Mouse (Mus musculus) lung, adult 2 months (tissue): ENCODE results near the gene Xkrx. TPM values are rescaled to one million over a fixed set of nuclear protein-coding genes. Genes with fewer than 3 reads are reported as not detected.

Source experiments
- DNase-seq: peaks from one replicate; pipeline ENCODE4 v3.0.0; 2022
- H3K4me1 ChIP-seq: fragments of 200-500 bp; 2 replicates; pipeline ENCODE4 v1.6.1; 2011; ENCODE audit warnings: low read length; ENCODE audit not compliant: control insufficient read depth, insufficient read depth
- H3K4me3 ChIP-seq: fragments of 200-500 bp; replicated peaks from 2 replicates; pipeline ENCODE3; 2011; ENCODE audit warnings: low read depth, mild to moderate bottlenecking, control low read depth, low read length; ENCODE audit errors: extremely low read depth
- CTCF ChIP-seq: fragments of 200-500 bp; IDR thresholded peaks from 2 replicates; pipeline ENCODE4 v1.5.1; 2011; ENCODE audit warnings: mild to moderate bottlenecking, low read length, control low read depth; ENCODE audit not compliant: insufficient read depth
- POLR2A ChIP-seq: fragments of 200-500 bp; IDR thresholded peaks from 2 replicates; pipeline ENCODE4 v1.6.1; 2011; ENCODE audit warnings: low read depth, mild to moderate bottlenecking, control low read depth, low read length, borderline replicate concordance; ENCODE audit errors: extremely low read depth
- WGBS: fragments of 180-500 bp; shearing (Covaris S2); methylation state at CpG from one replicate; pipeline ENCODE4 v1.1.7; 2018; 5-methylcytosine and 5-hydroxymethylcytosine counted together
- polyA plus RNA-seq: library from polyadenylated mRNA; depleted of rRNA; stranded (reverse); fragments of >200 nt; gene quantifications from 2 replicates; pipeline ENCODE4 v1.2.3, GENCODE M21; 2012; rRNA removed

The Xkrx gene
- polyA plus RNA-seq, 1 experiment = 4.6 TPM

DNA sequence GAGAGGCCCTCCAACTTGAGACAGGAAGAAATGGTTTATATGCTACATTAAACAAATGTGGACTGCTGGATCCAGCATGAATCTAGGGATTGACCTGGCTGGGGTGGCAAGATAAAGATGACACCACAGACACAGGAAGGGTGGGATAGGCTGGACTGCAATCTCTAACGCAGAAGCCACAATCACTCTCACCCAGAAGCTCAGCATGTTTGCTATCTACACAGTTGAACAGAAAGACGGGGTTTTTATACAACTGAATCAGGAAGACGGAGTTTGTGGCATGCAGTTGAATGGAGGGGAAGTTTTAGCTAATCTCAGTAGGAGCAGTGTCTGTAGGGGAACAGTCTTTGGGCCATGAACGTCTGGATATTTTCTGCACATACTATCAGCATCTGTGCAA lies 19.9 kb downstream of the Xkrx start:
- WGBS = 58% methylated on average over 4 of the region's 4 CpGs

DNA sequence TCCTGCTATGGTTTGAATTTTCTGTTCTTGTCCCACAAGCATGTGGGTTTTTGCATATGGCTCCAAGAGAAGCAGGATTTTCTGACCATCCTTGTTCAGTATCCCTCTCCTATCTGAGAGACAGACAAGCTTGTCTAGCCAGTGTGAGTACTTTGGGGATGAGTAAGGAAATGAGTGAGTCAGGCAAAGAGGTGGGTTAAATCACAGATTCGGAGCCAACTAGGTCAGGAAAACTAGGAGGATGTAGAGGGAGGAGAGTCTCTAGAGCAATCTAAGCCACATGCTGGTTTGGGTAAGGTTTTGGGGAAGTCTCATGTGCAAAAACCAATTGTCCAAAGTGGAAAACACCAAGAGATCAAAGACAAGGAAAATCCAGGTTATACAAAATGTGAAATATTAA lies 20.3 kb downstream of the Xkrx start:
- TF ChIP-seq CTCF (no peak), POLR2A (no peak)
- DNase-seq = no peak
- no peak overlapping the region for H3K4me3 ChIP-seq
- no peaks in the 10 kb centered on the region for H3K4me1 ChIP-seq
- 62% methylated on average over 1 of the region's 1 CpGs for WGBS

More for the DNA sequence above, 19.9 kb downstream of the Xkrx start:
- no peaks in the 10 kb centered on the region for H3K4me1 ChIP-seq
- TF ChIP-seq POLR2A (no peak), CTCF (no peak)
- DNase-seq = no peak
- H3K4me3 ChIP-seq = no peak overlapping the region

DNA sequence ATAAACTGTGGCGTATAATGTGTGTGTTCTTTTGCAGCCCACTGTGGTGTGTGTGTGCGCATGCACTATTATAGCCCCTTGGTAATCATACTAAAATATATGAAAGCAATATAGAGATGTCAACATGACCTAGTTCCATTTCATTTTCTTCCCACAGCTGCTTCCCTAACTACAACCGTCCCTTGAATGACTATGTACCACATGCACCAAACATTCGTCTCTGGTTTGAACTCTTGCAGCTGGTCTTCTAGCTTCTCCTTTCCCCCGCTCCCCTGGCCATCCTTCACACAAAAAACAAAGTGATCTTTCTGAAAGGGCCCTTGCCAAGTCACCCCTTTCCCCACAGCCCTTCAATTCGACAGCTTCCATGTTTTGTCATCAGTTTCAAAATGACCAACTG lies 21.9 kb downstream of the Xkrx start:
- WGBS = 76% methylated on average over 6 of the region's 6 CpGs
- DNase-seq = no peak
- Histone ChIP-seq H3K4me1 (no peaks in the 10 kb centered on the region), H3K4me3 (no peak overlapping the region)
- TF ChIP-seq POLR2A (no peak), CTCF (no peak)

DNA sequence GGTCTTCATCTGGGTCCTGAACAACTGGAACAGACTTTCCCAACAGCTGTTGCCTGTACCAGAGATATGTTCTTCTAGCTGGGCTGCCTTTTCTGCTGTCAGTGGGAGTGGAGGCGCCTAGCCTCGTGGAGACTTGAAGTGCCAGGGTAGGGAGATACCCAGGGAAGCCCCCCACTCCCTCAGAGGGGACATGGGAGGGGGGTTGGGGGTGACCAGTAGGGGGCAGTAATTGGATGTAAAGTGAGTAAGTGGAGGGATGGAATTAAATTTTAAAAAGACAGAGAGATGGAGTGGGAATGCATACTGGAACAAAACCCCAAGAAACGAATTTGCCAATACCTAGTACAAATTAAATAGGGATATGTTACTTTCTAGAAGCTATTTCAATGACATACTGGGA lies 28.1 kb downstream of the Xkrx start:
- H3K4me1 ChIP-seq = no peaks in the 10 kb centered on the region
- no peak overlapping the region for H3K4me3 ChIP-seq
- no peak for TF ChIP-seq CTCF
- no peak for TF ChIP-seq POLR2A
- no peak for DNase-seq
- 60% methylated on average over 3 of the region's 3 CpGs for WGBS

DNA sequence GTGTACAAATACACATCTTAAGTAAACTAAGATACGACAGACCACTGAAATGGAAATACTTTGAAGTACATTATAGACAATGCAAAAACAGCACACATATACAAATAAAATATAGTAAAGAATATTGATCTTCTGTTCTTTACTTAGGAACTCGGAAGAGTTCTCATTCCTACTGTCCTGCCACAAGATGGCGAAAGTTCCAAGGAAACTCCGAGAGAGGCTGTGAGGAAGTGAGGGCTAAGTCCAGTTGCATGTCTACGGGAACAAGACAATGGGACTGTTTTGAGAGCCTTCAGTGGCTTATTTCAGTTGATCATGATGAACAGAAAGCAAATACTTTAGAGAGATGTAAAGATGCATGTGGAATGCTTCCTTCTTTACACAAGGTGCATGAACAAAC lies 29.6 kb downstream of the Xkrx start:
- WGBS = 41% methylated on average over 5 of the region's 5 CpGs
- TF ChIP-seq CTCF (peak; percentile 14; the same call in 1 of the 2 replicates), POLR2A (no peak)
- H3K4me3 ChIP-seq = no peak overlapping the region
- no peak for DNase-seq
- no peaks in the 10 kb centered on the region for H3K4me1 ChIP-seq

DNA sequence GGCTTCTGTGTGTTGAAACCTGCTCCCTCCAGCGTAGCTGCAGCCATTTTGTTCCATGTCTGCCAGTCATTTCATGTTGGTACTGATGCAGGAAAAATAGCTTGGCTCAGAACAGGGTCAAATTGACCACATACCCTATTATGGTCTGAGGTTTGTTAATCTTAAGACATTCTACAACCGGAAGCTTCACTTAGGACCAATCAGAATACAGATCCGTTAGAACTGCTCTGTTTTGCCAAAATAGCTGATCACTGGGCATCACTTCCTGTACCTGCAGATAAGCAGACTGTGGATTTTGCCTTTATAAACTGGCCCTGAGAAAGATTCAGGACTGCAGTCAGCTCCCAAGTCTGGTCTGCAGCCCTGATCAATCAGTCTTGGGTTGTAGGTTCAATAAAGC lies 33.3 kb downstream of the Xkrx start:
- no peak overlapping the region for H3K4me3 ChIP-seq
- TF ChIP-seq POLR2A = no peak
- TF ChIP-seq CTCF = no peak
- DNase-seq = no peak
- no peaks in the 10 kb centered on the region for H3K4me1 ChIP-seq
- WGBS = 66% methylated on average over 3 of the region's 3 CpGs

DNA sequence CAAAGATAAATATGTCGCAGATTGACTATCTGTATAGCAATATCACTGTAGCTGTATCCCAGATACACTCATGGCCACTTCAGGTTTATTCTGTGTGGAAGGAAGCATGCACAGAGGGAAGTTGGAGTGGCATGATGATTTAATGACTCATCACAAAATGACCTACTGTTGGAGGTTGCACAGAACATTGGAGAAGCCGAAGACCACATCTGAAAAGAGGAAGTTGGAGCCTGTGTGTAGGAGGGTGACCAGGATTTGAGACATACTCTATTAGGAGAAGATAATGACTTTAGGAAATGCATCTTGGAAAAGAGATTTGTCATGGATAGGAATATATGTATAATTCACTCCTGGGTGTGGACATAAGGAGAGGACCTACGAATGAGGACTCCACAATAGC lies 45.5 kb downstream of the Xkrx start:
- Histone ChIP-seq H3K4me1 (no peaks in the 10 kb centered on the region), H3K4me3 (no peak overlapping the region)
- no peak for DNase-seq
- no peak for TF ChIP-seq CTCF
- TF ChIP-seq POLR2A = no peak
- WGBS = 48% methylated on average over 3 of the region's 3 CpGs

DNA sequence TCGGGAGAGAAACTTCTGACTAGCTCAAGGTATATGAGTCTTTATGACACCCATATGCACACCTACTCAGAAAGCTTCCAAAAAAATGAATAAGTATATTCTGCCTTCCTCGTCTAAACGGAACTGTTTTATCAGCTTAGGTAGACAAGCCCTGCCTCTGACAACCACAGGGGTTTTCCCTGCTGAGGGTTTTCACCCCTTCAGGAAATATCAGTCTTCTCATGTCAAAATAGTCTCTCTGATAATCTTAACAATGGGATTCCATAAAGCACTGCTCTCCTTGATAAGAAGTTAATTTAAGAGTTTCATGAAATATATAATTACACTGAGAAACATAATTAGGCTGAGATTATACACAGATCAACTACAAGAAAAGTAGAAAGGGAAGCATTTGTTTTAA lies 50.1 kb downstream of the Xkrx start:
- Histone ChIP-seq H3K4me3 (no peak overlapping the region), H3K4me1 (no peaks in the 10 kb centered on the region)
- TF ChIP-seq CTCF (no peak), POLR2A (no peak)
- DNase-seq = no peak
- 63% methylated on average over 3 of the region's 3 CpGs for WGBS

DNA sequence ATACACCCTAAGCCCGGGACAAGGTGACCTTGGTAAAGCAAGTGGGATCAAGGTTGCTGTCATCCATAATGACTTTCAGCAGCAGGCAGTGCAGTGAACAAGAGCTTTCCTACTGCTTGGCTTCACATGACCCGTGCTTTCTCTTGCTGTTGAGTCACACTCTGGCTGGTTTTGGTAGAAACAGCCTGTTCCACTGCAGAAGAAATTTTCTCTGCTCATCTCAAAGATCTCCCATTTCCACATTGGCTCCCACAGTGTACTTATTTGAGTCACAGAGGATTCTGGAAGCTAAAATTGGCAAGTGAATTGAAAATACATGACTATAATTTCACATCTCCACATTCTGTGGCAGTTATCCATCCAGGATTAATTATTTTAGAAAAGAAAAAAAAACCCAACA lies 59.2 kb downstream of the Xkrx start:
- DNase-seq = no peak
- no peaks in the 10 kb centered on the region for H3K4me1 ChIP-seq
- 73% methylated on average over 2 of the region's 2 CpGs for WGBS

More for the DNA sequence above, 59.2 kb downstream of the Xkrx start:
- H3K4me3 ChIP-seq = no peak overlapping the region
- TF ChIP-seq CTCF (no peak), POLR2A (no peak)

Other genes starting within 250 kb of the Xkrx start
- gene Sytl4, start 180.3 kb downstream of the Xkrx start, polyA plus RNA-seq = 0.81 and 1.8 TPM in 2 replicates
- gene Cstf2, start 102.9 kb downstream of the Xkrx start, polyA plus RNA-seq = 10.2 and 12.3 TPM in 2 replicates
- gene Arl13a, start 25.4 kb upstream of the Xkrx start, polyA plus RNA-seq = not detected in 2 replicates
- gene Nox1, start 59.9 kb upstream of the Xkrx start, polyA plus RNA-seq = 0.15 and 0.23 TPM in 2 replicates
- 5.3 and 9.1 TPM in 2 replicates for gene Trmt2b, start 114.9 kb upstream of the Xkrx start, polyA plus RNA-seq
- 1.1 and 1.6 TPM in 2 replicates for gene Tmem35a, start 133.1 kb upstream of the Xkrx start, polyA plus RNA-seq
- 0.12 and 0.32 TPM in 2 replicates for gene Cenpi, start 146.0 kb upstream of the Xkrx start, polyA plus RNA-seq
- 0.24 and 0.75 TPM in 2 replicates for gene Drp2, start 242.5 kb upstream of the Xkrx start, polyA plus RNA-seq